Comparison of ENCODE assay signal across 19 mouse cellular contexts in the genomic region with DNA sequence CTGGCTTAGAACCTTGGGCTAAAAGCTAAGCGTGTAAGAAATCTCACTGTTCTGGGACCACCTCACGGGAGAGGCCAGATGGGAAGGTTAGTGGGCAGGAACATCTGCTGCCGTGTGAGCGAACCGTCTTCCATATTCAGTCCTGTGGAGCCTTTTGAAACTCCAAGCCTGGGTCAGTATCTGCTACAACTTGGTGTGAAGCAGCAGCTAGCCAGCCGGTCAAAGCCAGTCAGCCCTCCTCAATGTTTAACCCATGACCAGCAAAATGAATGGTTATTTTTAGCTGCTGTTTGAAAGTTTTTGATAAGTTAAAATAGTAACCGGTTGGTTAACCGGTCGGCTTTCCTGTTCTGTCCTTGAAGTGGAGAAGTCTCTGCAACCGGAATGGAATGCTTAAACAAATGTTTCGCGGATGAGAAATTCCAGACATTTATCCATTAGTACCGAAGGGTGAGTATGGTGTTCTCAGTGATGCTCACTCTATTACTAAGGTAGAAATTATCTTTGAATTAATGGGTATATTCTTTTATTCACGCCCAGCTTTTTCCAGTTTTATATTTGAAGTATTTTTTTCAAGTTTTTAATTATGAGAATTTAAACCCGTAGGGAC. TPM values are rescaled to one million over a fixed set of nuclear protein-coding genes. Genes with fewer than 3 reads are reported as not detected.
DNase-seq lines count a peak whose midpoint lies in the region; ATAC-seq and TF ChIP-seq lines count a peak whose summit lies in the region.
"Had no signal": no experiment of that assay in that cellular context is flagged by ENCODE, and none has a peak within 500 bp of the region (broad histone marks: within the 10 kb centered on the region; RNA-seq: fewer than 3 reads in every experiment).

No protein-coding gene starts in this region.

- H3K27me3 ChIP-seq in heart, embryonic 13.5 days (replicated peaks) = no peaks in the 10 kb centered on the region
- H3K27me3 ChIP-seq in lung, postnatal 0 days (replicated peaks; ENCODE audit: insufficient read depth, low read length) = no peaks in the 10 kb centered on the region
- H3K27me3 ChIP-seq in kidney, postnatal 0 days (ENCODE audit: insufficient read depth, low read length) = no peaks in the 10 kb centered on the region
- H3K27me3 ChIP-seq: neural tube, embryonic 15.5 days had no signal

- intact Hi-C loops in heart, postnatal 14 days (cut with DNase I) = loop anchor here (1.0 to 10.0 kb wide), 2 partner anchors 78 to 473 kb away; no protein-coding TSS in a partner anchor

- TF ChIP-seq EP300 in lung, postnatal 0 days (IDR thresholded peaks at IDR 0.05) = no peak

- no peak for ATAC-seq in heart, embryonic 13.5 days (ENCODE audit: extremely low read depth, insufficient number of reproducible peaks, low FRiP score, low TSS enrichment)
- no peak for ATAC-seq in lung, postnatal 0 days
- ATAC-seq in kidney, postnatal 0 days (replicated peaks; ENCODE audit: low FRiP score, low read depth) = 0 out of 2 replicates have a peak, but pooled peaks have one; percentile 26
- ATAC-seq: activated CD4-positive, CD25-positive, alpha-beta regulatory T cell, adult 4 months had no signal

- H3K4me1 ChIP-seq in heart, embryonic 13.5 days = peaks cover 27% of the 10 kb centered on the region
- no peaks in the 10 kb centered on the region; the same call in 1 of the 2 replicates for H3K4me1 ChIP-seq in lung, postnatal 0 days (ENCODE audit: insufficient read depth, low read depth, low read length)
- H3K4me1 ChIP-seq in kidney, postnatal 0 days (replicated peaks; ENCODE audit: insufficient read depth, low read length) = no peaks in the 10 kb centered on the region
- H3K4me1 ChIP-seq: limb, embryonic 10.5 days; neural tube, embryonic 15.5 days had no signal

- H3K9ac ChIP-seq in heart, embryonic 13.5 days = no peak overlapping the region
- H3K9ac ChIP-seq in lung, postnatal 0 days (replicated peaks; ENCODE audit: low read depth) = no peak overlapping the region
- H3K9ac ChIP-seq in kidney, postnatal 0 days (ENCODE audit: low read depth, low read length) = no peak overlapping the region
- H3K9ac ChIP-seq: neural tube, embryonic 15.5 days had no signal

- 46% methylated on average over 15 of the region's 15 CpGs for WGBS in heart, embryonic 13.5 days
- 50% methylated on average over 15 of the region's 15 CpGs for whole genome bisulfite sequencing in lung, postnatal 0 days
- 60% methylated on average over 15 of the region's 15 CpGs for WGBS in kidney, postnatal 0 days

- no peak overlapping the region for H3K4me3 ChIP-seq in heart, embryonic 13.5 days
- H3K4me3 ChIP-seq in lung, postnatal 0 days (ENCODE audit: low read depth, low read length) = no peak overlapping the region
- H3K4me3 ChIP-seq in kidney, postnatal 0 days (replicated peaks; ENCODE audit: low read depth, low read length) = no peak overlapping the region
- H3K4me3 ChIP-seq: erythroblast, embryonic 14.5 days; limb, embryonic 10.5 days; neural tube, embryonic 15.5 days had no signal

- peak overlapping the region; percentile 75 for H3K27ac ChIP-seq in heart, embryonic 13.5 days (replicated peaks)
- H3K27ac ChIP-seq in lung, postnatal 0 days (ENCODE audit: low read length) = no peak overlapping the region
- H3K27ac ChIP-seq in kidney, postnatal 0 days = peak overlapping the region; percentile 47
- H3K27ac ChIP-seq: limb, embryonic 10.5 days; macrophage; neural tube, embryonic 15.5 days had no signal

- DNase-seq in heart, postnatal 14 days = no peak
- DNase-seq in lung, postnatal 0 days (ENCODE audit: low spot score) = peak; percentile 22
- no peak for DNase-seq in lung, postnatal 10 days
- DNase-seq in kidney, postnatal 0 days (ENCODE audit: low spot score) = peak; percentile 25
- DNase-seq in yolk sac, embryonic 10.5 days (ENCODE audit: low spot score) = peak; percentile 46
- DNase-seq in adrenal gland, postnatal 4 days (ENCODE audit: low spot score in 2 of 2) = no peak
- DNase-seq in adrenal gland, postnatal 36 days = no peak
- DNase-seq: cerebellum, adult 18-20 months; layer of hippocampus, postnatal 36 days; thymus, postnatal 25 days had no signal

- no peaks in the 10 kb centered on the region for H3K9me3 ChIP-seq in heart, embryonic 13.5 days
- H3K9me3 ChIP-seq in lung, postnatal 0 days (ENCODE audit: low read length) = no peaks in the 10 kb centered on the region
- no peaks in the 10 kb centered on the region for H3K9me3 ChIP-seq in kidney, postnatal 0 days (replicated peaks; ENCODE audit: low read length)
- H3K9me3 ChIP-seq: limb, embryonic 10.5 days; neural tube, embryonic 15.5 days had no signal

- H3K4me2 ChIP-seq in heart, embryonic 13.5 days = peak overlapping the region; percentile 35
- H3K4me2 ChIP-seq in lung, postnatal 0 days (replicated peaks; ENCODE audit: low read depth, low read length) = no peak overlapping the region
- H3K4me2 ChIP-seq in kidney, postnatal 0 days (ENCODE audit: low read length) = no peak overlapping the region
- H3K4me2 ChIP-seq: neural tube, embryonic 15.5 days had no signal

- H3K36me3 ChIP-seq in heart, embryonic 13.5 days = peaks cover 22% of the 10 kb centered on the region
- no peaks in the 10 kb centered on the region for H3K36me3 ChIP-seq in lung, postnatal 0 days (ENCODE audit: insufficient read depth, low read length)
- H3K36me3 ChIP-seq in kidney, postnatal 0 days (ENCODE audit: insufficient read depth, low read length) = no peaks in the 10 kb centered on the region
- H3K36me3 ChIP-seq: neural tube, embryonic 15.5 days had no signal

- TF ChIP-seq CTCF in lung, postnatal 0 days (IDR thresholded peaks at IDR 0.05) = no peak
- no peak for TF ChIP-seq CTCF in kidney, postnatal 0 days (IDR thresholded peaks at IDR 0.05; ENCODE audit: low read depth)

RNA-seq across cellular contexts. Expression of gene Olfr1393, which starts 10.0 kb away (rescaled TPM):
- polyA plus RNA-seq in heart, embryonic 13.5 days (2015; fragmentation: Nextera tagmentation; extraction: Ambion mirVana) = 0.16 TPM in 1 of 2 replicates, not detected in the other
- under 1 TPM; 0.32 to 0.48 TPM for total RNA-seq in heart, postnatal 14 days (2021)
- polyA plus RNA-seq in lung, postnatal 0 days (2015; fragmentation: Nextera tagmentation; extraction: Ambion mirVana) = not detected in 2 replicates
- 0.13 and 0.14 TPM in 2 replicates for polyA plus RNA-seq in kidney, postnatal 0 days (2015; fragmentation: Nextera tagmentation; extraction: Ambion mirVana)
- total RNA-seq in adrenal gland, postnatal 4 days (2021) = under 1 TPM; 0.20 to 0.36 TPM
- total RNA-seq in adrenal gland, postnatal 36 days (2021) = not detected
- total RNA-seq: layer of hippocampus, postnatal 36 days; MEL; monocyte, adult 5-6 weeks had no signal
- polyA plus RNA-seq: activated CD4-positive, CD25-positive, alpha-beta regulatory T cell, adult 4 months; erythroblast, embryonic 14.5 days; limb, embryonic 10.5 days; macrophage; neural tube, embryonic 15.5 days had no signal

RNA-seq across cellular contexts. Expression of gene Olfr1392, which starts 17.0 kb away (rescaled TPM):
- not detected in 2 replicates for polyA plus RNA-seq in heart, embryonic 13.5 days (2015; fragmentation: Nextera tagmentation; extraction: Ambion mirVana)
- total RNA-seq in heart, postnatal 14 days (2021) = not detected
- 0.05 TPM in 1 of 2 replicates, not detected in the other for polyA plus RNA-seq in lung, postnatal 0 days (2015; fragmentation: Nextera tagmentation; extraction: Ambion mirVana)
- polyA plus RNA-seq in kidney, postnatal 0 days (2015; fragmentation: Nextera tagmentation; extraction: Ambion mirVana) = 0.06 and 0.07 TPM in 2 replicates
- under 1 TPM in 1 of 2 experiments, not detected in 1; 0.20 TPM for total RNA-seq in adrenal gland, postnatal 4 days (2021)
- not detected for total RNA-seq in adrenal gland, postnatal 36 days (2021)
- total RNA-seq: gastrocnemius, postnatal 4 days; layer of hippocampus, postnatal 36 days; MEL; monocyte, adult 5-6 weeks had no signal
- polyA plus RNA-seq: activated CD4-positive, CD25-positive, alpha-beta regulatory T cell, adult 4 months; erythroblast, embryonic 14.5 days; limb, embryonic 10.5 days; neural tube, embryonic 15.5 days had no signal

RNA-seq across cellular contexts. Expression of gene Mgat1, which starts 24.1 kb away (rescaled TPM):
- 44.2 and 44.9 TPM in 2 replicates for polyA plus RNA-seq in heart, embryonic 13.5 days (2015; fragmentation: Nextera tagmentation; extraction: Ambion mirVana)
- total RNA-seq in heart, postnatal 14 days (2021) = 10 to 100 TPM; 59.3 to 68.4 TPM
- 90.2 and 94.5 TPM in 2 replicates for polyA plus RNA-seq in lung, postnatal 0 days (2015; fragmentation: Nextera tagmentation; extraction: Ambion mirVana)
- polyA plus RNA-seq in kidney, postnatal 0 days (2015; fragmentation: Nextera tagmentation; extraction: Ambion mirVana) = 75.2 and 82.7 TPM in 2 replicates
- 100 to 1,000 TPM; 104 to 109 TPM for total RNA-seq in adrenal gland, postnatal 4 days (2021)
- total RNA-seq in adrenal gland, postnatal 36 days (2021) = 100 to 1,000 TPM; 113 to 135 TPM

RNA-seq across cellular contexts. Expression of gene Olfr10, which starts 36.5 kb away (rescaled TPM):
- not detected in 2 replicates for polyA plus RNA-seq in heart, embryonic 13.5 days (2015; fragmentation: Nextera tagmentation; extraction: Ambion mirVana)
- total RNA-seq in heart, postnatal 14 days (2021) = not detected
- not detected in 2 replicates for polyA plus RNA-seq in lung, postnatal 0 days (2015; fragmentation: Nextera tagmentation; extraction: Ambion mirVana)
- polyA plus RNA-seq in kidney, postnatal 0 days (2015; fragmentation: Nextera tagmentation; extraction: Ambion mirVana) = not detected in 2 replicates
- not detected for total RNA-seq in adrenal gland, postnatal 4 days (2021)
- total RNA-seq in adrenal gland, postnatal 36 days (2021) = not detected
- total RNA-seq: gastrocnemius, postnatal 4 days; layer of hippocampus, postnatal 36 days; MEL; monocyte, adult 5-6 weeks had no signal
- polyA plus RNA-seq: activated CD4-positive, CD25-positive, alpha-beta regulatory T cell, adult 4 months; erythroblast, embryonic 14.5 days; limb, embryonic 10.5 days; macrophage; neural tube, embryonic 15.5 days had no signal

RNA-seq across cellular contexts. Expression of gene Olfr1391, which starts 54.5 kb away (rescaled TPM):
- polyA plus RNA-seq in heart, embryonic 13.5 days (2015; fragmentation: Nextera tagmentation; extraction: Ambion mirVana) = not detected in 2 replicates
- not detected for total RNA-seq in heart, postnatal 14 days (2021)
- polyA plus RNA-seq in lung, postnatal 0 days (2015; fragmentation: Nextera tagmentation; extraction: Ambion mirVana) = not detected in 2 replicates
- polyA plus RNA-seq in kidney, postnatal 0 days (2015; fragmentation: Nextera tagmentation; extraction: Ambion mirVana) = not detected in 2 replicates
- not detected for total RNA-seq in adrenal gland, postnatal 4 days (2021)
- not detected for total RNA-seq in adrenal gland, postnatal 36 days (2021)
- total RNA-seq: gastrocnemius, postnatal 4 days; layer of hippocampus, postnatal 36 days; MEL; monocyte, adult 5-6 weeks had no signal
- polyA plus RNA-seq: activated CD4-positive, CD25-positive, alpha-beta regulatory T cell, adult 4 months; erythroblast, embryonic 14.5 days; limb, embryonic 10.5 days; macrophage; neural tube, embryonic 15.5 days had no signal

Comparison
In these comparisons a context has a peak if more than half of its experiments do, and no peak if none do; other contexts are left out.
1. DNase-seq: peak in lung, postnatal 0 days (single experiment), kidney, postnatal 0 days (single experiment) and yolk sac, embryonic 10.5 days (single experiment); none in heart, postnatal 14 days (0 of 2), lung, postnatal 10 days (single experiment), adrenal gland, postnatal 4 days (0 of 2) and adrenal gland, postnatal 36 days (0 of 2).